8 mouse cellular contexts compared by ENCODE assay signal in genomic region chr15:98977759-98978408, GRCm38 (mm10). TPM values are rescaled to one million over a fixed set of nuclear protein-coding genes. Genes with fewer than 3 reads are reported as not detected.
DNase-seq lines count a peak whose midpoint lies in the region; ATAC-seq lines count a peak whose summit lies in the region.

No protein-coding gene starts in this region.

- ATAC-seq in hindbrain, embryonic 15.5 days (ENCODE audit: low FRiP score, low read depth) = peak; percentile 75
- ATAC-seq in limb, embryonic 15.5 days (ENCODE audit: insufficient number of reproducible peaks, low FRiP score, low TSS enrichment, low read depth) = no peak

- H3K4me3 ChIP-seq in hindbrain, embryonic 15.5 days = peak overlapping the region; percentile 5
- no peak overlapping the region for H3K4me3 ChIP-seq in limb, embryonic 15.5 days

- H3K27me3 ChIP-seq in hindbrain, embryonic 15.5 days = no peaks in the 10 kb centered on the region
- H3K27me3 ChIP-seq in limb, embryonic 15.5 days = no peaks in the 10 kb centered on the region

- no peak overlapping the region for H3K9ac ChIP-seq in hindbrain, embryonic 15.5 days
- no peak overlapping the region for H3K9ac ChIP-seq in limb, embryonic 15.5 days

- peak overlapping the region; percentile 42 for H3K4me2 ChIP-seq in hindbrain, embryonic 15.5 days
- 0 out of 2 replicates have a peak overlapping the region, but pooled peaks have one; percentile 3 for H3K4me2 ChIP-seq in limb, embryonic 15.5 days

- H3K27ac ChIP-seq in hindbrain, embryonic 15.5 days (replicated peaks) = peak overlapping the region; percentile 83
- H3K27ac ChIP-seq in limb, embryonic 15.5 days = peak overlapping the region; percentile 69

- 23% methylated on average over 14 of the region's 14 CpGs for WGBS in hindbrain, embryonic 15.5 days
- WGBS in limb, embryonic 15.5 days = 45% methylated on average over 14 of the region's 14 CpGs

- DNase-seq in embryo, embryonic 11 days = peak; percentile 57
- no peak for DNase-seq in embryo, embryonic 10.5 days (ENCODE audit: low spot score)
- DNase-seq in adrenal gland, adult 2 months = peak; percentile 83
- DNase-seq in gastrocnemius, postnatal 10 days = peak; percentile 87
- DNase-seq in retina, embryonic 14.5 days (ENCODE audit: low spot score) = peak; percentile 68
- DNase-seq in spleen, postnatal 4 days (ENCODE audit: low spot score in 2 of 2) = no peak

- H3K4me1 ChIP-seq in hindbrain, embryonic 15.5 days (replicated peaks) = peaks cover 57% of the 10 kb centered on the region
- peaks cover 21% of the 10 kb centered on the region for H3K4me1 ChIP-seq in limb, embryonic 15.5 days

- no peaks in the 10 kb centered on the region for H3K9me3 ChIP-seq in hindbrain, embryonic 15.5 days
- no peaks in the 10 kb centered on the region for H3K9me3 ChIP-seq in limb, embryonic 15.5 days

- H3K36me3 ChIP-seq in hindbrain, embryonic 15.5 days = no peaks in the 10 kb centered on the region
- H3K36me3 ChIP-seq in limb, embryonic 15.5 days = no peaks in the 10 kb centered on the region

RNA-seq across cellular contexts. Expression of gene Tuba1a, which starts 24.4 kb away (rescaled TPM):
- 100 to 1,000 TPM in 1 of 2 experiments, 10 to 100 TPM in 1; 63.2 to 125 TPM for total RNA-seq in adrenal gland, adult 2 months (2021)
- 128 and 133 TPM in 2 replicates for polyA plus RNA-seq in adrenal gland, adult 2 months (2012; rRNA removed)
- total RNA-seq in gastrocnemius, postnatal 10 days (2021) = 100 to 1,000 TPM; 171 to 195 TPM
- polyA plus RNA-seq in hindbrain, embryonic 15.5 days (2015; fragmentation: Nextera tagmentation; extraction: Ambion mirVana) = 14,750 and 15,534 TPM in 2 replicates
- 1,206 and 1,410 TPM in 2 replicates for polyA plus RNA-seq in limb, embryonic 15.5 days (2015; fragmentation: Nextera tagmentation; extraction: Ambion mirVana)

RNA-seq across cellular contexts. Expression of gene Gm49450, which starts 24.5 kb away (rescaled TPM):
- total RNA-seq in adrenal gland, adult 2 months (2021) = 10 to 100 TPM in 1 of 2 experiments, not detected in 1; 10.9 TPM
- 49.5 and 126 TPM in 2 replicates for polyA plus RNA-seq in adrenal gland, adult 2 months (2012; rRNA removed)
- total RNA-seq in gastrocnemius, postnatal 10 days (2021) = not detected
- not detected in 2 replicates for polyA plus RNA-seq in hindbrain, embryonic 15.5 days (2015; fragmentation: Nextera tagmentation; extraction: Ambion mirVana)
- not detected in 2 replicates for polyA plus RNA-seq in limb, embryonic 15.5 days (2015; fragmentation: Nextera tagmentation; extraction: Ambion mirVana)

RNA-seq across cellular contexts. Expression of gene Tuba1b, which starts 43.5 kb away (rescaled TPM):
- 100 to 1,000 TPM; 235 to 261 TPM for total RNA-seq in adrenal gland, adult 2 months (2021)
- polyA plus RNA-seq in adrenal gland, adult 2 months (2012; rRNA removed) = 616 and 725 TPM in 2 replicates
- 100 to 1,000 TPM; 188 to 204 TPM for total RNA-seq in gastrocnemius, postnatal 10 days (2021)
- polyA plus RNA-seq in hindbrain, embryonic 15.5 days (2015; fragmentation: Nextera tagmentation; extraction: Ambion mirVana) = 1,411 and 1,419 TPM in 2 replicates
- 1,374 and 1,490 TPM in 2 replicates for polyA plus RNA-seq in limb, embryonic 15.5 days (2015; fragmentation: Nextera tagmentation; extraction: Ambion mirVana)

RNA-seq across cellular contexts. Expression of gene Tuba1c, which starts 51.8 kb away (rescaled TPM):
- 100 to 1,000 TPM; 270 to 284 TPM for total RNA-seq in adrenal gland, adult 2 months (2021)
- 205 and 318 TPM in 2 replicates for polyA plus RNA-seq in adrenal gland, adult 2 months (2012; rRNA removed)
- total RNA-seq in gastrocnemius, postnatal 10 days (2021) = 10 to 100 TPM; 31.9 to 39.8 TPM
- polyA plus RNA-seq in hindbrain, embryonic 15.5 days (2015; fragmentation: Nextera tagmentation; extraction: Ambion mirVana) = 22.5 and 25.3 TPM in 2 replicates
- polyA plus RNA-seq in limb, embryonic 15.5 days (2015; fragmentation: Nextera tagmentation; extraction: Ambion mirVana) = 138 and 145 TPM in 2 replicates

RNA-seq across cellular contexts. Expression of gene Lmbr1l, which starts 59.9 kb away (rescaled TPM):
- total RNA-seq in adrenal gland, adult 2 months (2021) = 10 to 100 TPM; 11.5 to 14.2 TPM
- 36.3 and 58.5 TPM in 2 replicates for polyA plus RNA-seq in adrenal gland, adult 2 months (2012; rRNA removed)
- total RNA-seq in gastrocnemius, postnatal 10 days (2021) = 1 to 10 TPM; 8.1 to 9.9 TPM
- 26.8 and 29.3 TPM in 2 replicates for polyA plus RNA-seq in hindbrain, embryonic 15.5 days (2015; fragmentation: Nextera tagmentation; extraction: Ambion mirVana)
- 19.7 and 21.8 TPM in 2 replicates for polyA plus RNA-seq in limb, embryonic 15.5 days (2015; fragmentation: Nextera tagmentation; extraction: Ambion mirVana)

Comparison
In these comparisons a context has a peak if more than half of its experiments do, and no peak if none do; other contexts are left out.
1. DNase-seq: peak in embryo, embryonic 11 days (single experiment), adrenal gland, adult 2 months (single experiment), gastrocnemius, postnatal 10 days (single experiment) and retina, embryonic 14.5 days (single experiment); none in embryo, embryonic 10.5 days (single experiment) and spleen, postnatal 4 days (0 of 2).
2. RNA of gene Tuba1a, which starts 24.4 kb away (polyA plus RNA-seq): 14,750 to 15,534 TPM in hindbrain, embryonic 15.5 days; 1,206 to 1,410 TPM in limb, embryonic 15.5 days and 128 to 133 TPM in adrenal gland, adult 2 months; every median in the first group is over 10 times any median in the second.
3. RNA of gene Gm49450, which starts 24.5 kb away (polyA plus RNA-seq): 49.5 to 126 TPM in adrenal gland, adult 2 months; not detected in hindbrain, embryonic 15.5 days and not detected in limb, embryonic 15.5 days; every median in the first group is over 10 times any median in the second.